In genomic region chr3:135516891-135517290, GRCm38 (mm10) we compare ENCODE assay signal across 9 mouse cellular contexts. TPM values are rescaled to one million over a fixed set of nuclear protein-coding genes. Genes with fewer than 3 reads are reported as not detected.
DNase-seq lines count a peak whose midpoint lies in the region; ATAC-seq and TF ChIP-seq lines count a peak whose summit lies in the region.
"Had no signal": no experiment of that assay in that cellular context is flagged by ENCODE, and none has a peak within 500 bp of the region (broad histone marks: within the 10 kb centered on the region; RNA-seq: fewer than 3 reads in every experiment).

No protein-coding gene starts in this region.

- peak overlapping the region; percentile 62 for H3K9ac ChIP-seq in CH12.LX (ENCODE audit: insufficient read depth, low read depth)
- no peak overlapping the region for H3K9ac ChIP-seq in limb, embryonic 14.5 days (ENCODE audit: low read depth, low read length, severe bottlenecking)
- H3K9ac ChIP-seq: midbrain, embryonic 12.5 days had no signal

- H3K4me3 ChIP-seq in CH12.LX (replicated peaks in 1 of 3; ENCODE audit: low read depth in 2 of 3, low read length in 2 of 3, poor library complexity in 1 of 3), result peak overlapping the region in 1 of 3 experiments; percentile 3
- no peak overlapping the region for H3K4me3 ChIP-seq in limb, embryonic 14.5 days (replicated peaks; ENCODE audit: low read length)
- H3K4me3 ChIP-seq: midbrain, embryonic 12.5 days had no signal

- no peaks in the 10 kb centered on the region for H3K79me2 ChIP-seq in CH12.LX (replicated peaks; ENCODE audit: control insufficient read depth, extremely low read depth, insufficient read depth, poor library complexity, severe bottlenecking)

- peak; percentile 74; the same call in 1 of the 2 replicates for TF ChIP-seq EP300 in CH12.LX (IDR thresholded peaks at IDR 0.05; ENCODE audit: low read length)

- TF ChIP-seq RAD21 in CH12.LX (IDR thresholded peaks at IDR 0.05; ENCODE audit: low read depth, low read length), result no peak; the same call in none of the 2 replicates

- in situ Hi-C loops in CH12.LX (cut with MboI; ENCODE audit: low pct_ligation_motif_present, low pct_unique_long_range_greater_than_20kb, low sequenced_read_pairs), result no loop called here

- no peaks in the 10 kb centered on the region for H3K9me3 ChIP-seq in CH12.LX (replicated peaks; ENCODE audit: low read length)
- H3K9me3 ChIP-seq in limb, embryonic 14.5 days (ENCODE audit: control insufficient read depth, low read length), result no peaks in the 10 kb centered on the region
- H3K9me3 ChIP-seq: midbrain, embryonic 12.5 days had no signal

- no peaks in the 10 kb centered on the region for H3K27me3 ChIP-seq in CH12.LX (replicated peaks)
- H3K27me3 ChIP-seq in limb, embryonic 14.5 days (ENCODE audit: control insufficient read depth, insufficient read depth, low read length), result no peaks in the 10 kb centered on the region
- H3K27me3 ChIP-seq: midbrain, embryonic 12.5 days had no signal

- peaks cover 12 to 33% of the 10 kb centered on the region in 2 experiments for H3K4me1 ChIP-seq in CH12.LX (ENCODE audit: control insufficient read depth in 1 of 2, insufficient read depth in 2 of 2)
- no peaks in the 10 kb centered on the region for H3K4me1 ChIP-seq in limb, embryonic 14.5 days (ENCODE audit: control insufficient read depth, insufficient read depth, low read length)

- TF ChIP-seq POLR2A in CH12.LX (IDR thresholded peaks at IDR 0.05; ENCODE audit: low read depth, low read length), result 0 out of 2 replicates have a peak, but pooled peaks have one; percentile 42
- no peak for TF ChIP-seq POLR2A in limb, embryonic 14.5 days (IDR thresholded peaks at IDR 0.05; ENCODE audit: borderline replicate concordance, extremely low read depth, insufficient read depth, insufficient read length)

- dilution Hi-C loops in CH12.LX (cut with MboI; ENCODE audit: extremely low pct_ligation_motif_present, extremely low pct_unique_long_range_greater_than_20kb, low sequenced_read_pairs), result no loop called here

- DNase-seq in cerebellum, postnatal 4 days (ENCODE audit: low spot score in 2 of 2), result no peak
- DNase-seq in CH12.LX (ENCODE audit: extremely low read depth), result peak; percentile 94
- peak; percentile 36 for DNase-seq in gastrocnemius, postnatal 25 days
- no peak for DNase-seq in limb, embryonic 14.5 days (ENCODE audit: low spot score)
- DNase-seq in retina, postnatal 7 days (ENCODE audit: low read depth, low spot score), result peak; percentile 13
- no peak for DNase-seq in adrenal gland, adult 8-10 months
- DNase-seq in urinary bladder, adult 18-20 months (ENCODE audit: low spot score in 2 of 2), result no peak

- H3K27ac ChIP-seq in CH12.LX (ENCODE audit: insufficient read depth, low read depth), result peak overlapping the region; percentile 69
- H3K27ac ChIP-seq in limb, embryonic 14.5 days (replicated peaks; ENCODE audit: low read depth, low read length), result no peak overlapping the region
- H3K27ac ChIP-seq: midbrain, embryonic 12.5 days had no signal

- peaks cover 24 to 70% of the 10 kb centered on the region in 2 experiments for H3K36me3 ChIP-seq in CH12.LX (replicated peaks in 1 of 2; ENCODE audit: control insufficient read depth in 1 of 2, insufficient read depth in 1 of 2, low read length in 1 of 2)
- no peaks in the 10 kb centered on the region for H3K36me3 ChIP-seq in limb, embryonic 14.5 days (ENCODE audit: control insufficient read depth, insufficient read depth, low read length)
- H3K36me3 ChIP-seq: midbrain, embryonic 12.5 days had no signal

- 78% methylated on average over 6 of the region's 6 CpGs for WGBS in limb, embryonic 14.5 days

- no peak for TF ChIP-seq CTCF in CH12.LX (conservative IDR thresholded peaks at IDR 0.05 in 1 of 2, IDR thresholded peaks at IDR 0.05 in 1 of 2; ENCODE audit: low read depth in 2 of 2, low read length in 2 of 2)

- ATAC-seq in cerebellum, adult (ENCODE audit: insufficient number of reproducible peaks, low FRiP score, low TSS enrichment), result peak; percentile 87
- ATAC-seq in limb, embryonic 14.5 days (ENCODE audit: low FRiP score, low read depth), result peak; percentile 67

- peak overlapping the region; percentile 40 for H3K4me2 ChIP-seq in CH12.LX (ENCODE audit: insufficient read depth, low read depth, poor library complexity, severe bottlenecking)
- H3K4me2 ChIP-seq in limb, embryonic 14.5 days (replicated peaks; ENCODE audit: low read depth, low read length, severe bottlenecking), result no peak overlapping the region
- H3K4me2 ChIP-seq: midbrain, embryonic 12.5 days had no signal

TF ChIP-seq in CH12.LX, 34 proteins besides CTCF, POLR2A, EP300 and RAD21:
- no peak for TF ChIP-seq CHD2 (IDR thresholded peaks at IDR 0.05; ENCODE audit: low read length)
- no peak for TF ChIP-seq USF1 (IDR thresholded peaks at IDR 0.05; ENCODE audit: low read depth, low read length)
- no peak for TF ChIP-seq CHD1 (IDR thresholded peaks at IDR 0.05; ENCODE audit: low read depth, low read length)
- TF ChIP-seq SIN3A (IDR thresholded peaks at IDR 0.05; ENCODE audit: low read length), result no peak
- TF ChIP-seq NRF1 (IDR thresholded peaks at IDR 0.05; ENCODE audit: low read depth, low read length), result peak; percentile 92
- peak; percentile 99 for TF ChIP-seq BHLHE40 (IDR thresholded peaks at IDR 0.05; ENCODE audit: low read depth, low read length)
- TF ChIP-seq UBTF (IDR thresholded peaks at IDR 0.05; ENCODE audit: low read depth, low read length), result no peak
- TF ChIP-seq IRF4 (IDR thresholded peaks at IDR 0.05; ENCODE audit: low read depth, low read length), result peak; percentile 83
- 0 out of 2 replicates have a peak, but pooled peaks have one; percentile 62 for TF ChIP-seq RCOR1 (conservative IDR thresholded peaks at IDR 0.05; ENCODE audit: low read depth, low read length)
- TF ChIP-seq JUN (IDR thresholded peaks at IDR 0.05; ENCODE audit: insufficient read depth, low read depth, low read length), result peak; percentile 100
- TF ChIP-seq MXI1 (IDR thresholded peaks at IDR 0.05; ENCODE audit: low read depth, low read length), result no peak; the same call in 1 of the 2 replicates
- 0 out of 2 replicates have a peak, but pooled peaks have one; percentile 17 for TF ChIP-seq NELFE (IDR thresholded peaks at IDR 0.05; ENCODE audit: low read depth, low read length)
- peak; percentile 100 for TF ChIP-seq MEF2A (IDR thresholded peaks at IDR 0.05; ENCODE audit: borderline replicate concordance, low read depth, low read length)
- TF ChIP-seq HCFC1 (IDR thresholded peaks at IDR 0.05; ENCODE audit: low read depth, low read length), result no peak; the same call in 1 of the 2 replicates
- peak; percentile 89; the same call in 1 of the 2 replicates for TF ChIP-seq TCF12 (IDR thresholded peaks at IDR 0.05; ENCODE audit: low read depth, low read length)
- TF ChIP-seq ETS1 (conservative IDR thresholded peaks at IDR 0.05; ENCODE audit: low read depth, low read length), result peak; percentile 95
- no peak for TF ChIP-seq E2F4 (IDR thresholded peaks at IDR 0.05; ENCODE audit: insufficient replicate concordance, low read depth, low read length)
- TF ChIP-seq MAX (IDR thresholded peaks at IDR 0.05; ENCODE audit: low read length), result peak; percentile 66
- no peak for TF ChIP-seq MAZ (IDR thresholded peaks at IDR 0.05; ENCODE audit: low read depth, low read length)
- peak; percentile 99 for TF ChIP-seq JUND (conservative IDR thresholded peaks at IDR 0.05; ENCODE audit: low read depth, low read length)
- TF ChIP-seq ZNF384 (IDR thresholded peaks at IDR 0.05; ENCODE audit: low read depth, low read length), result no peak
- TF ChIP-seq MYC (IDR thresholded peaks at IDR 0.05; ENCODE audit: low read depth, low read length), result peak; percentile 89
- TF ChIP-seq TBP (conservative IDR thresholded peaks at IDR 0.05; ENCODE audit: low read depth, low read length), result peak; percentile 16; the same call in 1 of the 2 replicates
- TF ChIP-seq ELF1 (IDR thresholded peaks at IDR 0.05; ENCODE audit: low read depth, low read length), result peak; percentile 85
- TF ChIP-seq MAFK (IDR thresholded peaks at IDR 0.05; ENCODE audit: insufficient replicate concordance, low read length), result no peak
- no peak for TF ChIP-seq SMC3 (IDR thresholded peaks at IDR 0.05; ENCODE audit: low read depth, low read length)

RNA-seq across cellular contexts. Expression of gene Manba, which starts 31.5 kb away (rescaled TPM):
- total RNA-seq in CH12.LX (2012; rRNA removed) (32.3 and 35.2 TPM in 2 replicates), CH12.LX (2014; rRNA removed) (30.9 and 36.4 TPM in 2 replicates)
- 29.8 and 31.5 TPM in 2 replicates for polyA plus RNA-seq in CH12.LX (2012; ENCODE audit: insufficient read length, low read depth)
- 1 to 10 TPM; 4.1 to 4.7 TPM for total RNA-seq in gastrocnemius, postnatal 25 days (2021)
- 3.3 and 4.2 TPM in 2 replicates for polyA plus RNA-seq in limb, embryonic 14.5 days (2012; rRNA removed)
- polyA plus RNA-seq in limb, embryonic 14.5 days (2014; fragmentation: Nextera tagmentation; extraction: Ambion mirVana), result 6.5 and 7.6 TPM in 2 replicates
- total RNA-seq in adrenal gland, adult 8-10 months (2022), result 10 to 100 TPM; 13.9 to 27.8 (median 18.3) TPM

Comparison
In these comparisons a context has a peak if more than half of its experiments do, and no peak if none do; other contexts are left out.
1. DNase-seq: peak in CH12.LX (single experiment), gastrocnemius, postnatal 25 days (single experiment) and retina, postnatal 7 days (single experiment); none in cerebellum, postnatal 4 days (0 of 2), limb, embryonic 14.5 days (single experiment), adrenal gland, adult 8-10 months (single experiment) and urinary bladder, adult 18-20 months (0 of 2).